Mouse (Mus musculus) CD8-positive naive resting alpha-beta T cell, adult 2 months (primary cell): Measurements from ENCODE around the gene Zfp697.
"Not testable (repeated sequence)": the region's sequence is repeated elsewhere in the genome, so short reads cannot be mapped to it uniquely, and the experiment has no call there.

Source experiments
- DNase-seq, 2 experiments: peaks; one replicate each; pipeline ENCODE4 v3.0.0; 2022; ENCODE audit warnings: low read depth in 2 of 2, low spot score in 2 of 2

The Zfp697 gene

DNA sequence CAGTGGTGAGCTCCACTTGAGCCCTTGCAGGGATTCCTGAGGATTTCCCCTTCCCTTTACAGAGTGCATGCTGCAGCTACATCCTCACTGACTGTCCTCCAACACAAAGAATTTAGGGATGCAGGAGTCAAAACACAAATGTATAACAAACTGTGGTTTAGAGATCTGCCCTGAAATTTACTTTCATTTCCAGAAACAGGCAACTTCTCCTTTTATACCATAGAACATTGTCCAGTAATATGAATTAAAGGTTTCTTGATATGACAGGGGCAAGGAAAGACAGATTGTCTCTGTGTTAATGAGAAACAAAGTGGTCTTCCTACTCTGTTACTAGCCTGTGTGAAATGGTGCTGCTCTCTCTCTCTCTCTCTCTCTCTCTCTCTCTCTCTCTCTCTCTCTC lies 115.1 kb downstream of the Zfp697 start:
- DNase-seq = not testable (repeated sequence)

DNA sequence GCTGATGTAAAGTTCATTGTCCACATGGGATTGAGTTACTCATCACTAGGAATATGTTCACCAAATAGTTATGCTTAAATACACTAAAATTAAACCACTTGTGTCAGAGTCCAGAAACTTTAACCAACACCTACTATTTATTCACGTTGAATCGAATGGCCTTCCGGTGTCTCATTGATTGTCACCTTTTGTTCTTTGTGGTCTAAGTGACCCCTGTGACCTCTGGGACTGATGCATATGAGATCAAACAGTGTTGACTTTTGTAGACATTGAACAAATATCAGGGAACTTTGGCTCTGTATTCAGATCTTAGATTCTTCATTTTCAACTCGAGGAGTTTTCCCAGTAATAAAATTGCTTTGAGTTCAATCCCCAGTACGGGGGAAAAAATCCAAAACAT lies 125.0 kb downstream of the Zfp697 start:
- not testable (repeated sequence) for DNase-seq

DNA sequence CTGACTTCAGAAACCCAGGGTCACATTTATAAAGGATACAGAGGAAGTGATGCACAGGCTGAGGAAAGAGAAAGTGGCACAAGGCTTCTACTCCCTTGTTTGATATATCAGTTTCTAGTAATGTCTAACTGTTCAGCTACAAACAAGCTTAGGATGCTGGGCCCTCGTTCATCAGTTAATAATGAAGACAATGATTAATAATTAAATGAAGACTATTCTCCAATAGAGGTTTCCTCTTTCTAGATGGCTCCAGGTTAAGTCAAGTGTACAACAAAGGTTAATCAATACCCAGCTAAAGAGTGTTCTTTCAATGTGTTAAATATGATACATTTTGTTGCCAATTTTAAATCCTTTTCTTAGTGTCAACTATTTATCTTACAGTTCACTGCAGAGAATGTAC lies 128.2 kb downstream of the Zfp697 start, which contains the start of gene Hsd3b4:
TSS of gene Hsd3b4 (minus strand) at position 101 of the 400 bp plus-strand sequence.
- not testable (repeated sequence) for DNase-seq

DNA sequence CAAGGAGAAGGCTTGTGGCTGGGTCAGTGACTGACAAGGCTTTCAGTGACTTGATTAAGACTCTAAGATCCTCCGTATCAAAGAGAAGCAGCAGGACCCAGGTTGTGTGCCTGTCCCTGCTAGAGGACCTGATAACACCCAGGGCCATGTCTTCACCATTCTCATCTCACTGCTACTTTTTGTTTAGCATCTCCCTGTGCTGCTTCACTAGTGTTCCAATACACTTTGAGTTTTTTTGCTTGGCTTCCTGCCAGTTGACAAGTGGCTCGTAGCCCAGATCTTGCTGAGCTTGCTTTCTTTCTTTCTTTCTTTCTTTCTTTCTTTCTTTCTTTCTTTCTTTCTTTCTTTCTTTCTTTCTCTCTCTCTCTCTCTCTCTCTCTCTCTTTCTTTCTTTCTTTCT lies 140.5 kb downstream of the Zfp697 start:
- not testable (repeated sequence) for DNase-seq

DNA sequence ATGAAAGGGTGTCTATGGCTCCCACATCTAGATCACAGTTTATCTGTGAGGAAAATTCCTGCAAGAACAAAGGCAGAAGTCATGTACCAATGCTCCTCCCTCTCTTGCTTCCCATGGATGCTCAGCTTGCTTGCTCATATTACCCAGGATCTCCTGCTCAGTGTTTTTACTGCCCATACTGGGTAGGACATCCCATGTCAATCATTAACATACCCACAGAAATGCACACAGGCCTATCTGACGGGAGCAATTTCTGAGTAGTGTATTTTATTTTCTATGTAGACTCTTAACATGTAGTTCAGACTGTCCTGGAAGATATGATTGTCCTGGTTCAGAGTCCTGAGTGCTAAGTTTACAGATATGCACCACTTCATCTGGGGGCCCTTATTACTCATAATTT lies 142.3 kb downstream of the Zfp697 start:
- DNase-seq = not testable (repeated sequence)

DNA sequence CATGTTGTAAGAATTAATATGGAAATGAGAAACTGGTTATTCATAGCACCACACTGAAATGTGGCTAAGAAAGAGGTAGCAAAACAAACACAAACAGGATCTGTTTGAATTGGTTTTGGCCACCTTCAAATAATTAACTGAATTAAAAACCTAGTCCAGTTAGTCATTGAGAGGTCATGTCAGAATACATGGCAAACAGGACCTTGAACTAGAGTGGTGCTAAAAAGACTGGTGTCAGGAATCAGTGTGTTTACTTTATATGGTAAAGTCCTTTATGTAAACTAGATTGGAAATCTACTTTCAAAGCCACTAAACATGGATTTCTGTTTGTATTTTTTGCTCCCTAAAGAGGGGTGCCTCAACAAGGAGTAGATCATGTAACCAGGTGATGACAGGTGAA lies 142.7 kb downstream of the Zfp697 start:
- DNase-seq = not testable (repeated sequence)

DNA sequence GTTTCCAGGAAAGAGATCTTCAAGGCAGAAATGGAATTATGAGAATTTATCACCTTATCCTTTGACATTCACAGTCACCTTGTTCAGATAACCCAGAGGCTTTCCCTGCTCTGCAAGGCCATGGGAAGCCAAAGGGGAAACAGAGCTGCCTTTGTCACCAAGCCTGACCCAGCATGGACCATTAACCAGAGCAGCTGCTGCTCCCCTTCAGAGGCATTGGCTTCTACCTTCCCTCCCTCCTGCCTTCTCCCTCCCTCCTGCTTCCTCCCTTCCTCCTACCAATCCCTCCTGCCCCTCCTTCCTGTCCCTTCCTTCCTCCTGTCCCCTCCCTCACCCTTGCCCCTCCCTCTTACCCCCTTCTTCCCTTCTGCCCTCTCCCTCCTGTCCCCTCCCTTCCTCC lies 165.4 kb downstream of the Zfp697 start:
- DNase-seq = not testable (repeated sequence)

DNA sequence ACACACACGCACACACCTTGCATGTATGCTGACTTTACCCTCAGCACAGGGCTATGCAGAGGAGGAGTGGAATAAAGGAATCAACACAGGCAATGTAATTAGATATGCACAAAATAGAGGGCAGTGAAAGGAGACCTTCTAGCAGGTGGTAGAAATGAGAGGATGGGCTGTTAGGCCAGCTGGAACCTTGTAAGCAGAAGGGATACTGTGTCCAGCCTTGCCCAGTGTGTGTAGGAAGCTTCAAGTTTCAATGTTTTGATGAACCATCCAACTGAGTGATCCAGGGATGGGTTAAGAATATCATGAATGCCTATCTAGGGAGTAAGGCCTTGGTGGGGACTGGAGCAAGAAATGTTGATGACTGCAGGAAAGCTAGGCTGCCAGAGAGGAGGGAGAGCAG lies 166.2 kb downstream of the Zfp697 start:
- not testable (repeated sequence) for DNase-seq

DNA sequence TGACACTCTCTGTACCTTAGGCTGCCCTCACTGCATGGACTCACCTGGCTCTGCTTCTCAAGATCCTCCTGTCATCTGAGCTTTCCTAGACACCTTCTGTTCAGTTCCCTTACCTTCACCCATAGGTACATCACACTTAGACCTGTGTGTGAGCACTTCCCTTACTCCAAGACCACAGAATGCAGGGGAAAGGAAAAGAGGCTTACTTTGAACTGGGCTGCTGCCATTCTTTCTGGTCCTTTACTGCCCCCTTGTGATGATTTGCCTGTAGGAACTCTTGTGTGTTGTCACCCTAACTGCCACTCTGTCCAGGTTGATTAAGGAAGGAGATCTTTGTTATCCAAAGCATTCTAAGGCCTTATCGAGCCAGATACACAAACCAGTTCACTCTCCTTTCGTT lies 168.0 kb downstream of the Zfp697 start:
- not testable (repeated sequence) for DNase-seq

DNA sequence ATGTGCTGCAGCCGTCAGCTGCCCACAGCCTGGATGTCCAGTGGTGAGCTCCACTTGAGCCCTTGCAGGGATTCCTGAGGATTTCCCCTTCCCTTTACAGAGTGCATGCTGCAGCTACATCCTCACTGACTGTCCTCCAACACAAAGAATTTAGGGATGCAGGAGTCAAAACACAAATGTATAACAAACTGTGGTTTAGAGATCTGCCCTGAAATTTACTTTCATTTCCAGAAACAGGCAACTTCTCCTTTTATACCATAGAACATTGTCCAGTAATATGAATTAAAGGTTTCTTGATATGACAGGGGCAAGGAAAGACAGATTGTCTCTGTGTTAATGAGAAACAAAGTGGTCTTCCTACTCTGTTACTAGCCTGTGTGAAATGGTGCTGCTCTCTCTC lies 168.6 kb downstream of the Zfp697 start:
- not testable (repeated sequence) for DNase-seq

DNA sequence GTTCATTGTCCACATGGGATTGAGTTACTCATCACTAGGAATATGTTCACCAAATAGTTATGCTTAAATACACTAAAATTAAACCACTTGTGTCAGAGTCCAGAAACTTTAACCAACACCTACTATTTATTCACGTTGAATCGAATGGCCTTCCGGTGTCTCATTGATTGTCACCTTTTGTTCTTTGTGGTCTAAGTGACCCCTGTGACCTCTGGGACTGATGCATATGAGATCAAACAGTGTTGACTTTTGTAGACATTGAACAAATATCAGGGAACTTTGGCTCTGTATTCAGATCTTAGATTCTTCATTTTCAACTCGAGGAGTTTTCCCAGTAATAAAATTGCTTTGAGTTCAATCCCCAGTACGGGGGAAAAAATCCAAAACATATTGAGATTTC lies 178.4 kb downstream of the Zfp697 start:
- not testable (repeated sequence) for DNase-seq

DNA sequence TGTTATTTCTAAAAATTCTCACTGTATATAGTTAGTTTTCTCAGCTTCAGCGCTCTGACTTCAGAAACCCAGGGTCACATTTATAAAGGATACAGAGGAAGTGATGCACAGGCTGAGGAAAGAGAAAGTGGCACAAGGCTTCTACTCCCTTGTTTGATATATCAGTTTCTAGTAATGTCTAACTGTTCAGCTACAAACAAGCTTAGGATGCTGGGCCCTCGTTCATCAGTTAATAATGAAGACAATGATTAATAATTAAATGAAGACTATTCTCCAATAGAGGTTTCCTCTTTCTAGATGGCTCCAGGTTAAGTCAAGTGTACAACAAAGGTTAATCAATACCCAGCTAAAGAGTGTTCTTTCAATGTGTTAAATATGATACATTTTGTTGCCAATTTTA lies 181.6 kb downstream of the Zfp697 start:
- DNase-seq = not testable (repeated sequence)

DNA sequence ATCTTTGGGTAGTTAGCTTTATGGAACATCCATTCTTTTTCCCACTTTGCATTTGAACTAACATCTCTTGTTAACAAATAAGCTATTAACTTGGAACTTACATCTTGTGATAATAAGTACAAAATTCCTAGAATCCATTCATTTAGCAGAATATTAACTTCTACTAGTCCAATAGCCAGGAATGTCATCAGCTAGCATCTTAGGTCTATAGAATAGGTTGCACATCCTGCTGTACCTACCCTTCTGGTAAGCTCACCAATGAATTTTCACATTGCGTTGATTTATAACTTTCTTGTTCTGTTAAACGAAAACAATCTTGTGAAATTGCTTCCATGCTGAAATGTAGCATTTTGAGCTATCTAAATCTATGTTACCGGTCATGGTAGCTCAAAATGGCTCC lies 182.6 kb downstream of the Zfp697 start:
- DNase-seq = not testable (repeated sequence)

DNA sequence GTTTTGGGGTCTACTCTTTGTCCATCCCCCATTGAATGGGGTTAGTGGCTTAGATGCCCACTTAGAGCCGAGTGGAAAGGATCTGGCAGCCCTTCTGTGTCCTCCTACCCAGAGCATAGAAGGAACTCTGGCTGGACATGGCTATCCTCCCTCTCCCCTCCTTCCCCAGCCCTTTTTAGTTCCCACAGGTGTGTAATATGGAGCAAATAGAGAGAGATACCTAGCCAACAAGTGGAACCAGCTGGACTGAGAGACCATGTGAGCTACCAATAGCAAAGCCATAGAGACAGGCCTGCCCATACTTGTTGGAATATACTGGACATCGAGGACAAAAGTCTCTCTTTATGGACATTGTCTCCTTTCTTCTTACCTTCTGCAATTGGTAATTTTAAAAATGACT lies 185.5 kb downstream of the Zfp697 start:
- DNase-seq = not testable (repeated sequence)

DNA sequence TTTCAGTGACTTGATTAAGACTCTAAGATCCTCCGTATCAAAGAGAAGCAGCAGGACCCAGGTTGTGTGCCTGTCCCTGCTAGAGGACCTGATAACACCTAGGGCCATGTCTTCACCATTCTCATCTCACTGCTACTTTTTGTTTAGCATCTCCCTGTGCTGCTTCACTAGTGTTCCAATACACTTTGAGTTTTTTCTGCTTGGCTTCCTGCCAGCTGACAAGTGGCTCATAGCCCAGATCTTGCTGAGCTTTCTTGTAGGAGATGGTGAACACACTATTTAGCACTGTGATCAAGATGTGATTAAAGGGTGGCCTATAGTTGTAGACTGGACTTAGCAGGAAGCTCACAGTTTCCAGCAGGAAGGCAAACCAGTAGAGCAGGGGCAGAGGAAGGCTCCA lies 198.8 kb downstream of the Zfp697 start:
- not testable (repeated sequence) for DNase-seq

DNA sequence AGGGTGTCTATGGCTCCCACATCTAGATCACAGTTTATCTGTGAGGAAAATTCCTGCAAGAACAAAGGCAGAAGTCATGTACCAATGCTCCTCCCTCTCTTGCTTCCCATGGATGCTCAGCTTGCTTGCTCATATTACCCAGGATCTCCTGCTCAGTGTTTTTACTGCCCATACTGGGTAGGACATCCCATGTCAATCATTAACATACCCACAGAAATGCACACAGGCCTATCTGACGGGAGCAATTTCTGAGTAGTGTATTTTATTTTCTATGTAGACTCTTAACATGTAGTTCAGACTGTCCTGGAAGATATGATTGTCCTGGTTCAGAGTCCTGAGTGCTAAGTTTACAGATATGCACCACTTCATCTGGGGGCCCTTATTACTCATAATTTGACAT lies 199.9 kb downstream of the Zfp697 start:
- not testable (repeated sequence) for DNase-seq

DNA sequence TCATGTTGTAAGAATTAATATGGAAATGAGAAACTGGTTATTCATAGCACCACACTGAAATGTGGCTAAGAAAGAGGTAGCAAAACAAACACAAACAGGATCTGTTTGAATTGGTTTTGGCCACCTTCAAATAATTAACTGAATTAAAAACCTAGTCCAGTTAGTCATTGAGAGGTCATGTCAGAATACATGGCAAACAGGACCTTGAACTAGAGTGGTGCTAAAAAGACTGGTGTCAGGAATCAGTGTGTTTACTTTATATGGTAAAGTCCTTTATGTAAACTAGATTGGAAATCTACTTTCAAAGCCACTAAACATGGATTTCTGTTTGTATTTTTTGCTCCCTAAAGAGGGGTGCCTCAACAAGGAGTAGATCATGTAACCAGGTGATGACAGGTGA lies 200.4 kb downstream of the Zfp697 start:
- DNase-seq = not testable (repeated sequence)

DNA sequence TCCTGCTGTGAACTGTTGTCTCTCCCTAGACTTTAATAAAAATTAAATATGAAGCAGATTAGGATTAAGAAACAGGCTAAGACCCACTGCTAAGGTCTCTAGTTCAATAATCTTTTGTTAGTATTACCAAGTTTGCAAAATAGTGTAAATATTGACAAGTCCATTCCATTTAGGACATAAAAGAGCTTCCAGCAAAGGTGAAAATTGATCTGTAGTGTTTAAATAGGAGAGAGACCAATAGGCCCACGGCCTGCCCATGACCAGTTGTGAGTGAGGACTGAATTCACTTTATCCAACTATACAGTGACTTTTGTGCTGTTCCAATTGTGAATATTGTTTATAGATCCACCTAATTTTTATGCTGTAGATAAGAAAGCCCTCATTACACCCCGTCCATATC lies 205.5 kb downstream of the Zfp697 start:
- DNase-seq = no peak

DNA sequence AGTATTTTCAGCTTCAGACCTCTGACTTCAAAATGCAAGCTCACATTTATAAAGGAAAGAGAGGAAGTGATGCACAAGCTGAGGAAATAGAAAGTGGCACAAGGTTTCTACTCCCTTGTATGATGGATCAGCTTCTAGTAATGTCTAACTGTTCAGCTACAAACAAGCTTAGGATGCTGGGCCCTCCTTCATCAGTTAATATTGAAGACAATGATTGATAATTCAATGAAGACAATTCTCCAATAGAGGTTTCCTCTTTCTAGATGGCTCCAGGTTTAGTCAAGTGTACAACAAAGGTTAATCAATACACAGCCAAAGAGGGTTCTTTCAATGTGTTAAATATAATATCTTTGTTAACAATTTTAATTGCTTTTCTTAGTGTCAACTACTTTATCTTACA lies 206.4 kb downstream of the Zfp697 start, which contains the start of gene Gm10681:
TSS of gene Gm10681 (minus strand) at position 101 of the 400 bp plus-strand sequence.
- DNase-seq = no peak

DNA sequence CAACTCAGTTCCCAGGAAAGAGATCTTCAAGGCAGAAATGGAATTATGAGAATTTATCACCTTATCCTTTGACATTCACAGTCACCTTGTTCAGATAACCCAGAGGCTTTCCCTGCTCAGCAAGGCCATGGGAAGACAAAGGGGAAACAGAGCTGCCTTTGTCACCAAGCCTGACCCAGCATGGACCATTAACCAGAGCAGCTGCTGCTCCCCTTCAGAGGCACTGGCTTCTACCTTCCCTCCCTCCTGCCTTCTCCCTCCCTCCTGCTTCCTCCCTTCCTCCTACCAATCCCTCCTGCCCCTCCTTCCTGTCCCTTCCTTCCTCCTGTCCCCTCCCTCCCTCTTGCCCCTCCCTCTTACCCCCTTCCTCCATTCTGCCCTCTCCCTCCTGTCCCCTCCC lies 231.3 kb downstream of the Zfp697 start:
- DNase-seq = not testable (repeated sequence)

DNA sequence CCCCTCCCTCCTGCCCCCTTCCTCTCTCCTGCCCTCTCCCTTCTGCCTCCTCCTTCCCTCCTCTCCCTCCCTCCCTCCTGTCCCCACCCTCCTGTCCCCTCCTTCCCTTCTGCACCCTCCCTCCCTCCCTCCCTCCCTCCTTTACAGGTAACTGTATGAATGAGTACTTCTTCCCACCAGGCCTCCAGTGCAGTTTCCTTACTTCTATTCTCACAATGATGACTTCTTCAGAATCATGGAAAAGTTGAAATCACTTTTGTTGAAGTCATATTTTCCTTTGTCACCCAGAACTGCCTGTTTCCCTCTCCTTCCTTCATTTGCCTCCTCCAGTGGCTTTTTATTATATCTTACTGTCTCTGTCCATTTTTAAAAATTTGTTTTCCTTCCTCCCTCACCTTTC lies 231.7 kb downstream of the Zfp697 start:
- DNase-seq = no peak

DNA sequence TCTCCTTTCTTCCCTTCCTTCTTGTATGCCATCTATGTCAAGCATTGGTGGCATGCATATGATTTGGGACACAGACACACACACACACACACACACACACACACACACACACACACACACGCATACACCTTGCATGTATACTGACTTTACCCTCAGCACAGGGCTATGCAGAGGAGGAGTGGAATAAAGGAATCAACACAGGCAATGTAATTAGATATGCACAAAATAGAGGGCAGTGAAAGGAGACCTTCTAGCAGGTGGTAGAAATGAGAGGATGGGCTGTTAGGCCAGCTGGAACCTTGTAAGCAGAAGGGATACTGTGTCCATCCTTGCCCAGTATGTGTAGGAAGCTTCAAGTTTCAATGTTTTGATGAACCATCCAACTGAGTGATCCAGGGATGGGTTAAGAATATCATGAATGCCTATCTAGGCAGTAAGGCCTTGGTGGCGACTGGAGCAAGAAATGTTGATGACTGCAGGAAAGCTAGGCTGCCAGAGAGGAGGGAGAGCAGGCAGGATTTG lies 232.2 kb downstream of the Zfp697 start:
- DNase-seq = not testable (repeated sequence)

DNA sequence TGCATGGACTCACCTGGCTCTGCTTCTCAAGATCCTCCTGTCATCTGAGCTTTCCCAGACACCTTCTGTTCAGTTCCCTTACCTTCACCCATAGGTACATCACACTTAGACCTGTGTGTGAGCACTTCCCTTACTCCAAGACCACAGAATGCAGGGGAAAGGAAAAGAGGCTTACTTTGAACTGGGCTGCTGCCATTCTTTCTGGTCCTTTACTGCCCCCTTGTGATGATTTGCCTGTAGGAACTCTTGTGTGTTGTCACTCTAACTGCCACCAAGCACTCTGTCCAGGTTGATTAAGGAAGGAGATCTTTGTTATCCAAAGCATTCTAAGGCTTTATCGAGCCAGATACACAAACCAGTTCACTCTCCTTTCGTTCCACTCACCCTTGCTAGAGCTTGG lies 234.0 kb downstream of the Zfp697 start:
- DNase-seq = not testable (repeated sequence)
